In the genomic region with DNA sequence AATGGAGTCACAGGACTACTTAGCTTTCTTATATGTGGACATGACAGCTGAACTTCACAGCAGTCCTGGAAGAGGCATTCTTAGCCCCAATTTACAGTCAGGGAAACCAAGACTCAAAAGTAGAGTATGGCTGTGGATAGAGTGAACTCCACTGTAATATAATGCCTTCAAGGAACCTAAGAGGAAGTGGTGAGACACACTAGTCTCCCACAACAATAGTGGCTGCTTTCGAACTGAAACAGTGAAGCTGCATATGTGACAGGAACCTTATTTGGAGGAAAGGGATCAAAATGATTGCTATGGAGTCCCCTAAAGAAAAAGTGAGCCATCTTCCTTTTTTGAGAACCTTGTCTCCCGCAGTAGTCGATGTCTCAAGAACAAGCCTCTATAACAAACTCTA, we compare ENCODE assay signal across 25 mouse cellular contexts. TPM values are rescaled to one million over a fixed set of nuclear protein-coding genes. Genes with fewer than 3 reads are reported as not detected.
DNase-seq lines count a peak whose midpoint lies in the region; ATAC-seq and TF ChIP-seq lines count a peak whose summit lies in the region.
"Had no signal": no experiment of that assay in that cellular context is flagged by ENCODE, and none has a peak within 500 bp of the region (broad histone marks: within the 10 kb centered on the region; RNA-seq: fewer than 3 reads in every experiment).

No protein-coding gene starts in this region.

- no peak for TF ChIP-seq EP300 in CH12.LX (IDR thresholded peaks at IDR 0.05; ENCODE audit: low read length)

- no peak overlapping the region for H3K9ac ChIP-seq in CH12.LX (ENCODE audit: insufficient read depth, low read depth)
- H3K9ac ChIP-seq: embryonic facial prominence, embryonic 13.5 days; embryonic facial prominence, embryonic 15.5 days; forebrain, embryonic 12.5 days had no signal

- no peak overlapping the region for H3K27ac ChIP-seq in CH12.LX (ENCODE audit: insufficient read depth, low read depth)
- H3K27ac ChIP-seq: embryonic facial prominence, embryonic 13.5 days; embryonic facial prominence, embryonic 15.5 days; forebrain, embryonic 10.5 days; forebrain, embryonic 12.5 days had no signal

- no peak overlapping the region for H3K4me3 ChIP-seq in CH12.LX (replicated peaks in 1 of 3; ENCODE audit: low read depth in 2 of 3, low read length in 2 of 3, poor library complexity in 1 of 3)
- H3K4me3 ChIP-seq: embryonic facial prominence, embryonic 13.5 days; embryonic facial prominence, embryonic 15.5 days; erythroblast, embryonic 14.5 days; forebrain, embryonic 10.5 days; forebrain, embryonic 12.5 days had no signal

- no peaks in the 10 kb centered on the region for H3K36me3 ChIP-seq in CH12.LX (replicated peaks in 1 of 2; ENCODE audit: control insufficient read depth in 1 of 2, insufficient read depth in 1 of 2, low read length in 1 of 2)
- H3K36me3 ChIP-seq: embryonic facial prominence, embryonic 13.5 days; embryonic facial prominence, embryonic 15.5 days; forebrain, embryonic 10.5 days; forebrain, embryonic 12.5 days had no signal

- ATAC-seq in granulocyte monocyte progenitor cell, adult 5-6 weeks (replicated peaks; ENCODE audit: poor library complexity, severe bottlenecking) = peak; percentile 62
- ATAC-seq in megakaryocyte progenitor cell, adult 5-6 weeks (replicated peaks; ENCODE audit: poor library complexity) = peak; percentile 55
- no peak for ATAC-seq in megakaryocyte-erythroid progenitor cell, adult 5-6 weeks (replicated peaks; ENCODE audit: low FRiP score, low TSS enrichment, poor library complexity, severe bottlenecking)
- ATAC-seq: CD4-positive, CD25-positive, alpha-beta regulatory T cell, adult 4 months; forebrain, embryonic 14.5 days; forebrain, embryonic 16.5 days had no signal

- no peak for DNase-seq in CH12.LX (ENCODE audit: extremely low read depth)
- no peak for DNase-seq in retina, postnatal 1 day
- no peak for DNase-seq in cerebellum, adult 8-10 months
- DNase-seq: adrenal gland, adult 2 months; adrenal gland, postnatal 10 days; adrenal gland, postnatal 25 days; B cell, adult 2 months; cerebellum, adult 11 months; cerebellum, adult 18-20 months; cerebellum, adult 9-10 months; cerebellum, postnatal 10 days; cerebellum, postnatal 25 days; embryo, embryonic 11 days had no signal

- no peaks in the 10 kb centered on the region for H3K9me3 ChIP-seq in CH12.LX (replicated peaks; ENCODE audit: low read length)
- H3K9me3 ChIP-seq: embryonic facial prominence, embryonic 13.5 days; embryonic facial prominence, embryonic 15.5 days; forebrain, embryonic 10.5 days; forebrain, embryonic 12.5 days had no signal

- no peaks in the 10 kb centered on the region for H3K27me3 ChIP-seq in CH12.LX (replicated peaks)

- no peaks in the 10 kb centered on the region for H3K79me2 ChIP-seq in CH12.LX (replicated peaks; ENCODE audit: control insufficient read depth, extremely low read depth, insufficient read depth, poor library complexity, severe bottlenecking)

- no peak for TF ChIP-seq RAD21 in CH12.LX (IDR thresholded peaks at IDR 0.05; ENCODE audit: low read depth, low read length)

- no peak for TF ChIP-seq CTCF in CH12.LX (conservative IDR thresholded peaks at IDR 0.05 in 1 of 2, IDR thresholded peaks at IDR 0.05 in 1 of 2; ENCODE audit: low read depth in 2 of 2, low read length in 2 of 2)

- dilution Hi-C loops in CH12.LX (cut with MboI; ENCODE audit: extremely low pct_ligation_motif_present, extremely low pct_unique_long_range_greater_than_20kb, low sequenced_read_pairs) = no loop called here

- H3K4me2 ChIP-seq in CH12.LX (ENCODE audit: insufficient read depth, low read depth, poor library complexity, severe bottlenecking) = peak overlapping the region; percentile 37
- H3K4me2 ChIP-seq: embryonic facial prominence, embryonic 13.5 days; embryonic facial prominence, embryonic 15.5 days; forebrain, embryonic 12.5 days had no signal

- no peak for TF ChIP-seq POLR2A in CH12.LX (IDR thresholded peaks at IDR 0.05; ENCODE audit: low read depth, low read length)

- peaks cover 2 to 5% of the 10 kb centered on the region in 2 experiments; a peak in 1 of 4 replicates for H3K4me1 ChIP-seq in CH12.LX (ENCODE audit: control insufficient read depth in 1 of 2, insufficient read depth in 2 of 2)

- in situ Hi-C loops in CH12.LX (cut with MboI; ENCODE audit: low pct_ligation_motif_present, low pct_unique_long_range_greater_than_20kb, low sequenced_read_pairs) = no loop called here

TF ChIP-seq in CH12.LX, 34 proteins besides CTCF, POLR2A, EP300 and RAD21:
- TF ChIP-seq TBP (conservative IDR thresholded peaks at IDR 0.05; ENCODE audit: low read depth, low read length) = no peak
- TF ChIP-seq RCOR1 (conservative IDR thresholded peaks at IDR 0.05; ENCODE audit: low read depth, low read length) = no peak
- TF ChIP-seq BHLHE40 (IDR thresholded peaks at IDR 0.05; ENCODE audit: low read depth, low read length) = no peak
- TF ChIP-seq KAT2A (IDR thresholded peaks at IDR 0.05; ENCODE audit: insufficient replicate concordance, low read length) = no peak
- no peak for TF ChIP-seq ZKSCAN1 (IDR thresholded peaks at IDR 0.05; ENCODE audit: borderline replicate concordance, low read depth, low read length)
- no peak for TF ChIP-seq ELF1 (IDR thresholded peaks at IDR 0.05; ENCODE audit: low read depth, low read length)
- no peak for TF ChIP-seq UBTF (IDR thresholded peaks at IDR 0.05; ENCODE audit: low read depth, low read length)
- TF ChIP-seq ZC3H11A (IDR thresholded peaks at IDR 0.05; ENCODE audit: low read depth, low read length) = no peak
- no peak for TF ChIP-seq MAZ (IDR thresholded peaks at IDR 0.05; ENCODE audit: low read depth, low read length)
- no peak for TF ChIP-seq CHD1 (IDR thresholded peaks at IDR 0.05; ENCODE audit: low read depth, low read length)
- TF ChIP-seq USF2 (conservative IDR thresholded peaks at IDR 0.05; ENCODE audit: low read depth, low read length) = no peak
- no peak for TF ChIP-seq PAX5 (IDR thresholded peaks at IDR 0.05; ENCODE audit: low read length)
- no peak for TF ChIP-seq JUND (conservative IDR thresholded peaks at IDR 0.05; ENCODE audit: low read depth, low read length)
- no peak for TF ChIP-seq MXI1 (IDR thresholded peaks at IDR 0.05; ENCODE audit: low read depth, low read length)
- TF ChIP-seq POLR2AphosphoS2 (IDR thresholded peaks at IDR 0.05; ENCODE audit: low read depth, low read length) = no peak
- no peak for TF ChIP-seq MYC (IDR thresholded peaks at IDR 0.05; ENCODE audit: low read depth, low read length)
- TF ChIP-seq CHD2 (IDR thresholded peaks at IDR 0.05; ENCODE audit: low read length) = no peak
- no peak for TF ChIP-seq GABPA (IDR thresholded peaks at IDR 0.05; ENCODE audit: insufficient replicate concordance, low read depth, low read length)
- no peak for TF ChIP-seq TCF12 (IDR thresholded peaks at IDR 0.05; ENCODE audit: low read depth, low read length)
- TF ChIP-seq SIN3A (IDR thresholded peaks at IDR 0.05; ENCODE audit: low read length) = no peak

RNA-seq across cellular contexts. Expression of gene Ism1, which starts 6.1 kb away (rescaled TPM):
- not detected in 2 replicates for total RNA-seq in CH12.LX (2012; rRNA removed)
- not detected in 2 replicates for total RNA-seq in CH12.LX (2014; rRNA removed)
- not detected in 2 replicates for polyA plus RNA-seq in CH12.LX (2012; ENCODE audit: insufficient read length, low read depth)
- not detected in 2 replicates for total RNA-seq in granulocyte monocyte progenitor cell, adult 5-6 weeks (2014; fragmentation: Nextera tagmentation)
- not detected in 2 replicates for total RNA-seq in granulocyte monocyte progenitor cell, adult 5-6 weeks (2017)
- total RNA-seq in megakaryocyte progenitor cell, adult 5-6 weeks (2015) = not detected in 2 replicates
- total RNA-seq in megakaryocyte progenitor cell, adult 5-6 weeks (2017) = not detected in 2 replicates
- total RNA-seq in megakaryocyte-erythroid progenitor cell, adult 5-6 weeks (2014; fragmentation: Nextera tagmentation) = not detected in 2 replicates
- not detected in 2 replicates for total RNA-seq in megakaryocyte-erythroid progenitor cell, adult 5-6 weeks (2017)
- total RNA-seq: MEL had no signal
- polyA plus RNA-seq: erythroblast, embryonic 14.5 days had no signal
